25 mouse cellular contexts compared by ENCODE assay signal in genomic region chr6:94300562-94300961, GRCm38 (mm10). TPM values are rescaled to one million over a fixed set of nuclear protein-coding genes. Genes with fewer than 3 reads are reported as not detected.
A peak's percentile ranks its signal among the peaks of the same experiment; 100 is the strongest.
DNase-seq lines count a peak whose midpoint lies in the region; ATAC-seq and TF ChIP-seq lines count a peak whose summit lies in the region.
"Had no signal": no experiment of that assay in that cellular context is flagged by ENCODE, and none has a peak within 500 bp of the region (broad histone marks: within the 10 kb centered on the region; RNA-seq: fewer than 3 reads in every experiment).

No protein-coding gene starts in this region.

- 13% methylated on average over 3 of the region's 3 CpGs for WGBS in heart, embryonic 11.5 days (ENCODE audit: insufficient replicate concordance)
- WGBS in liver, embryonic 12.5 days (ENCODE audit: insufficient replicate concordance): 14% methylated on average over 3 of the region's 3 CpGs
- 81% methylated on average over 3 of the region's 3 CpGs for WGBS in forebrain, embryonic 10.5 days

- no peak overlapping the region for H3K27ac ChIP-seq in heart, embryonic 11.5 days (ENCODE audit: low read depth, low read length)
- H3K27ac ChIP-seq in liver, embryonic 12.5 days: no peak overlapping the region
- no peak overlapping the region for H3K27ac ChIP-seq in forebrain, embryonic 10.5 days
- H3K27ac ChIP-seq: gastrocnemius, adult 2 months; hindbrain, embryonic 12.5 days; kidney, embryonic 15.5 days; limb, embryonic 10.5 days; midbrain, embryonic 13.5 days had no signal

- H3K4me1 ChIP-seq in heart, embryonic 11.5 days (ENCODE audit: control insufficient read depth, insufficient read depth, low read length): peaks cover 7% of the 10 kb centered on the region; the same call in 1 of the 2 replicates
- H3K4me1 ChIP-seq in G1E (ENCODE audit: insufficient read depth, low read depth, low read length): peaks cover 8% of the 10 kb centered on the region; the same call in 1 of the 2 replicates
- peaks cover 21% of the 10 kb centered on the region for H3K4me1 ChIP-seq in liver, embryonic 12.5 days
- H3K4me1 ChIP-seq in forebrain, embryonic 10.5 days: 0 out of 2 replicates have a peak, but pooled peaks cover 3% of the 10 kb centered on the region
- H3K4me1 ChIP-seq: hindbrain, embryonic 12.5 days; kidney, embryonic 15.5 days; midbrain, embryonic 13.5 days had no signal

- no peaks in the 10 kb centered on the region for H3K27me3 ChIP-seq in heart, embryonic 11.5 days (ENCODE audit: control insufficient read depth, insufficient read depth, low read length)
- no peaks in the 10 kb centered on the region for H3K27me3 ChIP-seq in G1E (ENCODE audit: insufficient read depth, low read length)
- H3K27me3 ChIP-seq in liver, embryonic 12.5 days (replicated peaks): no peaks in the 10 kb centered on the region
- H3K27me3 ChIP-seq in forebrain, embryonic 10.5 days (ENCODE audit: poor library complexity, severe bottlenecking): no peaks in the 10 kb centered on the region
- H3K27me3 ChIP-seq: hindbrain, embryonic 12.5 days; kidney, embryonic 15.5 days; midbrain, embryonic 13.5 days; Patski had no signal

- TF ChIP-seq CTCF in G1E (IDR thresholded peaks at IDR 0.05; ENCODE audit: low read depth, low read length): no peak

- H3K9ac ChIP-seq in heart, embryonic 11.5 days (ENCODE audit: low read depth, low read length): no peak overlapping the region
- H3K9ac ChIP-seq in liver, embryonic 12.5 days: no peak overlapping the region
- H3K9ac ChIP-seq: hindbrain, embryonic 12.5 days; kidney, embryonic 15.5 days; midbrain, embryonic 13.5 days had no signal

- intact Hi-C loops in gastrocnemius, postnatal 14 days (cut with DNase I; ENCODE audit: low total_unique reads): no loop called here

- H3K4me2 ChIP-seq in heart, embryonic 11.5 days: no peak overlapping the region
- no peak overlapping the region for H3K4me2 ChIP-seq in liver, embryonic 12.5 days
- H3K4me2 ChIP-seq: hindbrain, embryonic 12.5 days; kidney, embryonic 15.5 days; midbrain, embryonic 13.5 days had no signal

- ATAC-seq in heart, embryonic 11.5 days (replicated peaks; ENCODE audit: insufficient number of reproducible peaks, low FRiP score, low TSS enrichment): peak; percentile 76
- peak; percentile 91 for ATAC-seq in G1E (ENCODE audit: extremely low read depth, insufficient number of reproducible peaks, low FRiP score, poor library complexity, severe bottlenecking)
- peak; percentile 91 for ATAC-seq in liver, embryonic 12.5 days
- peak; percentile 82 for ATAC-seq in megakaryocyte progenitor cell, adult 5-6 weeks (replicated peaks; ENCODE audit: poor library complexity)
- ATAC-seq: CD4-positive, CD25-positive, alpha-beta regulatory T cell, adult 4 months; forebrain, embryonic 14.5 days; midbrain, embryonic 13.5 days; Patski had no signal

- H3K9me3 ChIP-seq in heart, embryonic 11.5 days (replicated peaks; ENCODE audit: control insufficient read depth, low read length): no peaks in the 10 kb centered on the region
- peaks cover 7% of the 10 kb centered on the region for H3K9me3 ChIP-seq in G1E (replicated peaks)
- H3K9me3 ChIP-seq in liver, embryonic 12.5 days (replicated peaks): no peaks in the 10 kb centered on the region
- no peaks in the 10 kb centered on the region for H3K9me3 ChIP-seq in forebrain, embryonic 10.5 days
- H3K9me3 ChIP-seq: hindbrain, embryonic 12.5 days; kidney, embryonic 15.5 days; limb, embryonic 10.5 days; midbrain, embryonic 13.5 days had no signal

- no peak overlapping the region for H3K4me3 ChIP-seq in heart, embryonic 11.5 days (ENCODE audit: low read depth, low read length)
- no peak overlapping the region for H3K4me3 ChIP-seq in G1E (ENCODE audit: low read depth, low read length)
- no peak overlapping the region for H3K4me3 ChIP-seq in liver, embryonic 12.5 days
- no peak overlapping the region for H3K4me3 ChIP-seq in forebrain, embryonic 10.5 days
- H3K4me3 ChIP-seq: gastrocnemius, adult 2 months; hindbrain, embryonic 12.5 days; kidney, embryonic 15.5 days; limb, embryonic 10.5 days; midbrain, embryonic 13.5 days had no signal

- H3K36me3 ChIP-seq in heart, embryonic 11.5 days (ENCODE audit: control insufficient read depth, insufficient read depth, low read length): no peaks in the 10 kb centered on the region
- H3K36me3 ChIP-seq in G1E (replicated peaks): no peaks in the 10 kb centered on the region
- H3K36me3 ChIP-seq in liver, embryonic 12.5 days: no peaks in the 10 kb centered on the region
- H3K36me3 ChIP-seq in forebrain, embryonic 10.5 days (replicated peaks): no peaks in the 10 kb centered on the region
- H3K36me3 ChIP-seq: hindbrain, embryonic 12.5 days; kidney, embryonic 15.5 days; limb, embryonic 10.5 days; midbrain, embryonic 13.5 days had no signal

- DNase-seq in heart, adult 11 months: no peak
- no peak for DNase-seq in G1E (ENCODE audit: low spot score)
- DNase-seq in gastrocnemius, postnatal 14 days: no peak
- DNase-seq in forebrain, embryonic 10.5 days (ENCODE audit: extremely low spot score, low spot score): no peak
- DNase-seq: cerebellum, adult 2 months; cerebellum, postnatal 36 days; gastrocnemius, adult 2 months; kidney, adult 11 months; kidney, postnatal 4 days; layer of hippocampus, adult 9-11 months; lung, postnatal 14 days; thymus, adult 18-20 months; thymus, postnatal 36 days had no signal

RNA-seq across cellular contexts. Expression of gene Magi1, which starts 16.8 kb away (rescaled TPM):
- polyA plus RNA-seq in heart, embryonic 11.5 days (2014; fragmentation: Nextera tagmentation; extraction: Ambion mirVana): 7.9 and 9.2 TPM in 2 replicates
- total RNA-seq in G1E (2014; fragmentation: Nextera tagmentation) (1.6 and 7.7 TPM in 2 replicates), G1E (2017) (10.0 and 11.0 TPM in 2 replicates)
- polyA plus RNA-seq in G1E (2012): 0.21 and 0.29 TPM in 2 replicates
- polyA plus RNA-seq in liver, embryonic 12.5 days (2016; fragmentation: Nextera tagmentation; extraction: Ambion mirVana): 2.5 and 2.7 TPM in 2 replicates
- total RNA-seq in megakaryocyte progenitor cell, adult 5-6 weeks (2015): 0.07 and 0.15 TPM in 2 replicates
- 0.21 and 3.3 TPM in 2 replicates for total RNA-seq in megakaryocyte progenitor cell, adult 5-6 weeks (2017)
- total RNA-seq in gastrocnemius, postnatal 14 days (2021): 1 to 10 TPM; 6.4 to 6.7 TPM
- polyA plus RNA-seq in forebrain, embryonic 10.5 days (2016; fragmentation: Nextera tagmentation; extraction: Ambion mirVana): 25.6 and 31.0 TPM in 2 replicates
- total RNA-seq: monocyte, adult 5-6 weeks; neutrophil, adult 5-6 weeks had no signal
